Mouse (Mus musculus) spleen, adult 2 months (tissue): ENCODE measurements around the gene Gm26741. TPM values are rescaled to one million over a fixed set of nuclear protein-coding genes. Genes with fewer than 3 reads are reported as not detected.

Source experiments
- DNase-seq, 2 experiments: peaks; one replicate each; pipeline versions ENCODE4 v3.0.0 to v3.0.0-alpha.2; 2012 to 2021; ENCODE audit warnings: low spot score in 2 of 2, low read depth in 1 of 2
- H3K27ac ChIP-seq: fragments of 200-500 bp; 2 replicates; pipeline ENCODE4 v1.5.1; 2012; ENCODE audit warnings: low read length, inconsistent platforms; ENCODE audit not compliant: insufficient read depth
- H3K27me3 ChIP-seq: fragments of 200-500 bp; 2 replicates; pipeline ENCODE4 v1.6.1; 2012; ENCODE audit warnings: mild to moderate bottlenecking, moderate library complexity, low read length, inconsistent platforms; ENCODE audit not compliant: control insufficient read depth, insufficient read depth
- H3K36me3 ChIP-seq: fragments of 200-500 bp; 2 replicates; pipeline ENCODE4 v1.6.1; 2012; ENCODE audit warnings: mild to moderate bottlenecking, low read length, inconsistent platforms; ENCODE audit not compliant: control insufficient read depth, insufficient read depth
- H3K4me1 ChIP-seq: fragments of 200-500 bp; 2 replicates; pipeline ENCODE4 v1.6.1; 2011; ENCODE audit warnings: inconsistent platforms; ENCODE audit not compliant: control insufficient read depth, insufficient read depth, insufficient read length
- H3K4me3 ChIP-seq: fragments of 200-500 bp; 2 replicates; pipeline ENCODE4 v1.5.1; 2011; ENCODE audit warnings: mild to moderate bottlenecking, inconsistent platforms; ENCODE audit not compliant: insufficient read depth, insufficient read length; ENCODE audit errors: extremely low read depth
- CTCF ChIP-seq: fragments of 200-500 bp; IDR thresholded peaks from 2 replicates; pipeline ENCODE4 v1.5.1; 2011; ENCODE audit warnings: mild to moderate bottlenecking, inconsistent platforms; ENCODE audit not compliant: insufficient read depth, insufficient read length, insufficient replicate concordance; ENCODE audit errors: extremely low read depth
- POLR2A ChIP-seq: fragments of 200-500 bp; IDR thresholded peaks from 2 replicates; pipeline ENCODE4 v1.6.1; 2011; ENCODE audit warnings: low read depth, low read length, inconsistent platforms
- WGBS: fragments of 180-500 bp; shearing (Covaris S2); methylation state at CpG from one replicate; pipeline ENCODE4 v1.1.7; 2018; 5-methylcytosine and 5-hydroxymethylcytosine counted together
- polyA plus RNA-seq: library from polyadenylated mRNA; depleted of rRNA; stranded (reverse); fragments of >200 nt; gene quantifications from 2 replicates; pipeline ENCODE4 v1.2.3, GENCODE M21; 2012

Gm26741 gene
- polyA plus RNA-seq, 1 experiment: not detected

DNA sequence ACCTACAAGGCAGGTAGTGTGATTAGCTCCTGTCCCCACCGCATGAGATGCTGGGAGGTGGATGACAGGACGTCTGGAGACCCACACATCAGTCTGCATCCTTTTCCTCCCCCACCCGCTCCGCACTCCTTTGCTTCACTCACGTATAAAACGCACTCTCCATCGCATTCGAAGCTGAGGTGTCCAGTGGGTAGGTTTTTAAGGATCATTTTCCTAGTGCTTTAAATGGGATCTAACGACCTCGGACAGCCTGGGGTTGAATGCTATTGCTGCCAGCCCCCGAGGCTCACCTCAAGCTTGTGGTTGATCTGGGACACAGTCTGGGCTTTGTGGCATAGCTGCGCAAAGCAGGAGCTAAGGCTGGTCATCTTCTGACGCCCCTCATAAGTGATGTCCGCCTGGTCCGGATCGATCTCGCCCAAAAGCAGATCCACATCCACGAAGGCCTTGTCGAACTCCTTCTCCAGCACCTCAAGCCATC lies 22.8 kb downstream of the Gm26741 start:
- Histone ChIP-seq H3K36me3 (no peaks in the 10 kb centered on the region), H3K27me3 (no peaks in the 10 kb centered on the region), H3K4me1 (no peaks in the 10 kb centered on the region), H3K4me3 (peak overlapping the region; percentile 83), H3K27ac (peak overlapping the region; percentile 75)
- WGBS: under 1% methylated on average over 19 of the region's 19 CpGs
- TF ChIP-seq POLR2A (no peak), CTCF (no peak)
- DNase-seq: peak in 1 of 2 experiments; percentile 11

DNA sequence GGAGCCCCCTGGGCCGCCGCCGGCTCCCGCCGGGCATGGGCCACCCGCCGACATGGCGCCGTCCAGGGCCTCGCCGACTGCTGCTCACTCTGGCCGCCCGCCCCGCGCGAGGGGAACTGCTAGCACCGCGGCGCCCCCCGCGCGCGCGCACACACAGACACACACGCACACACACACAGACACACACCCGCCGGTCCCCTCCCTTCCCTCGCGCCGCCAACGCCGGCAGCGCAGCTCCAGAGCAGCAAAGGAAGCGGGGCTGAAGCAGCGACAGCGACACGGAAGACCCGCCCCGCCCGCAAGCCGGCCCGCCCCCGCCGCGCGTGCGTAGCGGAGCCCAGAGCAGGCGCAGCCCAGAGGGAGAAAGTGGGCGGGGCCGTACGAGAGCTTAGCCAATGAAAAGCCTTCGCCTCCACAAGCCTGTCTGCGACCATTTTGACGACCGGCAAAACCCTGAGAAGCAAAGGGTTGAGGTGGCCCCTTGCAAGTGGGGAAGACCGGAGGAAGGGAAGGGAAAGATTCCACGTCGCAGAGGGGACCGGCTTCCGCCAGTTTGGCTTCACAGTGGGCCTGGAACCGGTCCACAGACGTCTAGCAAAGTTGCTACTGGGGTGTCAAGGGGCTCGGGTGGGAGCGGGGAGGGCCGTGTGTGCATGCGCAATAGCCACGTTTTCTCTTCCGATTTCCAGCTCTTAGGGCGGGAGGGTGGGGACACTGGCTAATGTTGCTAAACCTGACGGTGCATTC lies 23.5 kb downstream of the Gm26741 start, which contains the start of gene Gopc:
Gene Gopc, minus strand, starts transcription at position 280 of the 747 bp plus-strand sequence.
- H3K4me3 ChIP-seq: peak within 1 kb of the TSS; percentile 83
- TF ChIP-seq CTCF: no peak
- peak; percentile 45 for TF ChIP-seq POLR2A
- DNase-seq: peak; percentile 92 to 97
- H3K36me3 ChIP-seq: no peaks in the 10 kb centered on the region
- WGBS: under 1% methylated on average over 61 of the region's 71 CpGs
- H3K4me1 ChIP-seq: no peaks in the 10 kb centered on the region
- H3K27ac ChIP-seq: peak within 1 kb of the TSS; percentile 85
- H3K27me3 ChIP-seq: no peaks in the 10 kb centered on the region

DNA sequence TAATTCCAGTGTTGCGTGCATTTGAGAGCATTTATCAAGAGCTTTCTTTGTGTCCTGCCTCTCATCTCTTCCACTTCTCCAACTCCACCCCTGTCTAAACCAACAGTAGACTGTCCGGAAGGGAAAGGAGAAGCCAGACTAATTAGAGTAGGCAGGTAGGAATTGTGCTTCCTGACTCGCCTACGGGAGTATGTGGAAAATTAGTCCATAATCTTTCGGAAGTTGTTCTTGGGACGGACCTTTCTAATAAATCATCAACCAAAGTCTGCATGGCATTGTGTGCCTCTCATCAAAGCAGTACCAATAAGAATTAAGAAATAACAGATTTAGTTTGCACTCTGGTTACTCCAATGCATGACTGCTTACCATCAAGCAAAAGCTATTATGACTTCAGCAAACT lies 24.5 kb downstream of the Gm26741 start:
- TF ChIP-seq CTCF: no peak
- no peak for TF ChIP-seq POLR2A
- Histone ChIP-seq H3K27ac (no peak overlapping the region), H3K27me3 (no peaks in the 10 kb centered on the region), H3K4me1 (no peaks in the 10 kb centered on the region), H3K4me3 (no peak overlapping the region; the same call in 1 of the 2 replicates), H3K36me3 (no peaks in the 10 kb centered on the region)
- WGBS: 91% methylated on average over 6 of the region's 6 CpGs
- DNase-seq: no peak

DNA sequence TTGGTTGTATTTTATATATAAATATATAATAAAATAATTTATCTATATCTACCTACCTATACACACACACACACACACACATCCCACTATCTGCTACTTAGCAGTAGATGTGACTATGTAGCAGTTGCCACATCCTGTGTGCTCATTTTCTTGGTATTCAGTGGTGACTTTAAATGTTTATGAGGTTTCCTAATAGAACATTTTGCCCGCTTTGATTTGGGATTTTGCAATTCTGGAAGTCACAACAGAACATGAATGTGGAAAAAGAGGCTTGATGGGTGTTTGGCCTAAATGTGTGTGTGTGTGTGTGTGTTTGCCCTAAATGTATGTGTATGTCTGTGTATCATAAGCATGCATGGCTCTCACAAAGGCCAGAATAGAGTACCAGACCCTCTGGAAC lies 25.0 kb downstream of the Gm26741 start:
- DNase-seq: no peak
- no peak overlapping the region for H3K27ac ChIP-seq
- H3K36me3 ChIP-seq: no peaks in the 10 kb centered on the region
- no peaks in the 10 kb centered on the region for H3K4me1 ChIP-seq
- no peak for TF ChIP-seq CTCF
- TF ChIP-seq POLR2A: no peak
- H3K27me3 ChIP-seq: no peaks in the 10 kb centered on the region
- WGBS: 82% methylated on average over 1 of the region's 1 CpGs
- no peak overlapping the region for H3K4me3 ChIP-seq

DNA sequence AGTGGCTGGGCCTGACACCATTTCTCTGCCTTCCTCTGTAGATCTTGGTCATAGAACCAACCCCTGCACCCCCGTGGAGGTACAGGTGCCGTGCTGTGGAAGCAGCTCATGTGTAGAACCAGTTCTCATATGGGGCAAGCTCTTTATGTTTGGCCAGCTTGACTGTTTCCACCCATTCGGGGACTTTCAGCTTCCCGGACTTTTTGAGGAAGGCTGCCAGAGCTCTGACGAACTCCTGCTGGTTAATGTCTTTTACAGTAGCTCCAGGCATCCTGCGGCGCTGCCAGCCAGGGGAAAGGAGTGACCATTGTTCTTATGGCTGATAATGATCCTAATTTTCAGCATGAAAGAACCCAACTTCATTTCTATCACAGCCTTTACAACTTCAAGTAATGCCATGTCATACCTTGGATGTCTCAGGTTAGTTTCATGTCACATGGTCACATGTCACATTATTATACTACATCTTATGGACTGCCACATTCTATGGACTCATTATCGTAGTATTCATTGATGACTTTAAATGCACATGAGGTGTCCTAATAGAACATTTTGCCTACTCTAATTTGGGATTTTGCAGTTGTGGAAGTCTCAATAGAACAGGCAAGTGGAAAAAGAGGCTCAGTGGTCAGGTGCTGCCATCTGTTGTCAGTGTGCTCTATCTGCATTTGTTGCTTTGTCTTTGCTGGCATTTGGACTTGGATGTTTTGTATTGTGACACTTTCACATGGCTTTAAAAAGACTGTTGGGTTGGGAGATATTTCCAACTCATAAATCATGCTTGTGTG lies 26.4 kb downstream of the Gm26741 start:
- no peaks in the 10 kb centered on the region for H3K27me3 ChIP-seq
- H3K36me3 ChIP-seq: no peaks in the 10 kb centered on the region
- no peaks in the 10 kb centered on the region for H3K4me1 ChIP-seq
- H3K27ac ChIP-seq: no peak overlapping the region
- H3K4me3 ChIP-seq: no peak overlapping the region
- whole genome bisulfite sequencing: 69% methylated on average over 8 of the region's 8 CpGs
- TF ChIP-seq CTCF (peak; percentile 85; the same call in 1 of the 2 replicates), POLR2A (no peak)
- peak in 1 of 2 experiments; percentile 50 for DNase-seq

DNA sequence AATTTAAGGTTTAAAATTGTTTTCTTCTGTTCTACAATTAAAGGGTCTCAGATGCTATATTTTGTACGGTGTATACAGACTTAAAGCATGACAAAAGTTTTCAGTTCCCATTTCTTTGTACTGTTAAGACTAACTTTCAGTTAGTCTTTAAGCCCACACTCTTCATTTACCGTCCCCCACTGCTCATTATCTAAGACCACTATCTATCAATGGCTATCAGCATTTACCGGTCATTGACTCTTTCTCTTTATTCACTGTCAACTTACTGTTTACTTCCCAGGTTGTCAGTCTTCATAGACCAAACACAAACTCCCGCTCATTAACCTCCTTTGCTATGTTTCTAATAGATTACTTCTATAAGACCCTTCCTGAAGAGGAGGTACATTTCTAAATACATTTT lies 28.6 kb downstream of the Gm26741 start:
- 0 out of 2 replicates have a peak, but pooled peaks cover 3% of the 10 kb centered on the region for H3K27me3 ChIP-seq
- H3K4me3 ChIP-seq: no peak overlapping the region
- H3K36me3 ChIP-seq: no peaks in the 10 kb centered on the region
- WGBS: 67% methylated on average over 4 of the region's 4 CpGs
- no peaks in the 10 kb centered on the region for H3K4me1 ChIP-seq
- TF ChIP-seq CTCF (no peak), POLR2A (no peak)
- no peak overlapping the region for H3K27ac ChIP-seq
- DNase-seq: no peak

DNA sequence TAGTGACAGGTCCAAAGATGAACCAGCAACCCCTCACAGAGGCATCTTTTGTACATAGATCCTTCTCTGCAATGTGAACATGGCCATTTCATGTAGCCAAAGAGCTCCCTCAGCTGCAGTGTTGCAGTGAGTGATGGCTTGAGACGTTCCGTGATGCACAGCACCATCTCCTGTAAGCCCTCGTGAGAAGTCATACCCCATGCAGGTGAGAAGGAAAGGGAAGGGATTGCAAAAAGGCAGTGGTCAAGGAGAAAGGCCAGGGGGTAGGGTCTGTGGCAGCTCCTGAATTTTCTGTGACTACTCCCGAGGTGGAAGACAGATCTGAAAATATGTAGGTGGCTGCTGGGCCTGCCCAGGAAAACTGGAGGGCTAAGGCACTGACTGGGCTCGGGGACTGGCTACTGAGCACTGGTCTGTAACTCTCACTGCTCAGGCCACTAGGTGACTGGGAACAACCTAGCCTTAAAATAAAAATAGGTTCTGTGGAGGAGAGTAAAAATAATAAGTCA lies 30.4 kb downstream of the Gm26741 start, which contains the start of gene Nepn:
Gene Nepn, plus strand, starts transcription at position 51 of the 509 bp plus-strand sequence.
- Histone ChIP-seq H3K27ac (no peak within 1 kb of the TSS), H3K4me1 (no peaks in the 10 kb centered on the region), H3K27me3 (0 out of 2 replicates have a peak, but pooled peaks cover 3% of the 10 kb centered on the region), H3K4me3 (no peak within 1 kb of the TSS), H3K36me3 (no peaks in the 10 kb centered on the region)
- no peak for DNase-seq
- WGBS: 78% methylated on average over 5 of the region's 5 CpGs
- TF ChIP-seq POLR2A (no peak), CTCF (no peak)
